Mouse (Mus musculus) neutrophil, adult 5-6 weeks (primary cell): Measurements from ENCODE around the gene Ttc6. TPM values are rescaled to one million over a fixed set of nuclear protein-coding genes. Genes with fewer than 3 reads are reported as not detected.

Experiments
- ATAC-seq: fragments of 151-379, 151-347 bp; 2 replicates; pipeline ENCODE4 v1.8.0; 2017; ENCODE audit warnings: mild to moderate bottlenecking, moderate TSS enrichment; ENCODE audit not compliant: insufficient number of reproducible peaks, poor library complexity, low FRiP score, severe bottlenecking; ENCODE audit errors: extremely low read depth
- total RNA-seq: library from RNA; stranded (forward); fragments of 200-1000 nt; gene quantifications from 2 replicates; pipeline ENCODE4 v1.2.3, GENCODE M21; 2017

Gene Ttc6
- total RNA-seq, 1 experiment from 2014 or later, result not detected

DNA sequence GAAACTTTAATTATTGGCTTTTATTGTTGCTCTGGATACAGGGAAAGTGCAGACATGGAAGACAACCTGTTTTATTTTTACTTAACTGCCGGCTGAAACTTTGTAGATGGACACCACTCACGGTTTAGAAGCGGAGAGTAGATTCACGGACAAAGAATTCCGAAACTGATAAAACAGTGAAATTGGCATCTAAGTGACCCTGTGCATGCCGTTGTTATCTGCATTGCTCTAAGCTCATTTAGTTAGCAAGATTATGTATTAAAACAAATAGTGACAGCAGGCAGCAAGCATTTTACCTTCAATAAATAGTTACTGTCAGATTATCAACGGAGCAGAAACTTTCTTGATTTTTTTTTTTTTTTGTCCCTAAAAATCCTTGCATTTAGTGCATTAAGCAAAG is 59.4 kb downstream of the Ttc6 start:
- ATAC-seq, result no peak

DNA sequence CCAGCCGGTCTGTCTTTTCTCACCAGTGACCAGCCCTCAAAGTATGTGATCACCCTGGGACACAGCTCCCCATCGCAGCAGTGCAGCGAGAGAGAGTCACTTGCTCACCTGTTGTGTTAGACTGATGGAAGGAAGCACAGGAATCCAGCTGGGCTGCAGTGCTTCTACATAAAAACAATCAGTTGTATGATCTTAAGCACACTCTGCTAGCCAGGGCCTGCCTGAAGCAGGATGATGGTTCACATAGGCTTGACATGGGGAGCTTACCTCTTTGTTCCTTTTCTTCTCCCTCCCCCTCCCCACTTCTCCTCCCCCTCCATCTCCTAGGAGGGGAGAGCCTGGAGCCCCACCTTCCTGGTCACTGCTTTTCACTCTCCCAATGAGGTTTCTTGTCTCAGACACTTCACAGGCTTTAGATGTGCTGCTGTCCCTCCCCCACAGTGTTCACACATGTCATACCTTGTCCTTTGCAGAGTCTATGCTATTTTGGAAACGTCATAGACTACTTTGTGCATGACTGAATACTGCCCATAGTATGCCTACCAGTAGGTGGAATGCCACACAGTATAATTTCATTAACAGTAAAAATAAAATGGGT is 60.2 kb downstream of the Ttc6 start:
- ATAC-seq, result no peak

- ATAC-seq, result no peak
These were observed 86.1 kb downstream of the Ttc6 start for GRCm38 (mm10) chr12:57650011-57650410.

- no peak for ATAC-seq
These were observed 86.8 kb downstream of the Ttc6 start for GRCm38 (mm10) chr12:57650677-57651076.

DNA sequence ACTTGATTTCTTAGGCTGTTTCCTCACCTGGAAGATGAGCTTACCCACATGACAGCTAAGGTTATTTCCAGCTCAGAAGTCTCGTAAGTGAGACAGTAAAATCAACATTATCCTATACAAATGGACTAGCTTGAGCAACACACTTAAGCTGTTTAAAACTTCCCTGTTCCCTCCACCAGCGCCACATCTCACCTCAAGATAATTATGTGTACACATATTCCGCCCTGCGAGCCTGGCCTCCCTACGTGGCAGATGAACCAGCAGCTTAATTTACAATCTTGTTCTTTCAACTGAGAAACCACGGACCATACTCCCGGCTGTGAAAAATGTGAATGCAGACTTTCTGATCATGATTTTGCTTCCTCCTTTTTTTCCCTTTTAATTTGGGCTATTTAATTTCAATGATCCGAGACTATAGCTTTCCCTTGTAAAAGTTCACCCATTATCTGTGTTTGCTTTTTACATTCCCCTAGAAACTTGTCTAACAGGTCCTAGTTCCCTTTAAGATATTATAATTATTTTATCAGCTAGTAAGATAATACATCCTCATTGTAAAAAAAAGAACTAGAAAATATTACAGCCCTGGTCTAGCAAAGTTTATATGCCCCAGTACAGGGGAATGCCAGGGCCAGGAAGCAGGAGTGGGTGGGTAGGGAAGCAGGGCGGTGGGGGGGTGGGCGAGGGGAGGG is 99.2 kb downstream of the Ttc6 start:
- ATAC-seq, result no peak

DNA sequence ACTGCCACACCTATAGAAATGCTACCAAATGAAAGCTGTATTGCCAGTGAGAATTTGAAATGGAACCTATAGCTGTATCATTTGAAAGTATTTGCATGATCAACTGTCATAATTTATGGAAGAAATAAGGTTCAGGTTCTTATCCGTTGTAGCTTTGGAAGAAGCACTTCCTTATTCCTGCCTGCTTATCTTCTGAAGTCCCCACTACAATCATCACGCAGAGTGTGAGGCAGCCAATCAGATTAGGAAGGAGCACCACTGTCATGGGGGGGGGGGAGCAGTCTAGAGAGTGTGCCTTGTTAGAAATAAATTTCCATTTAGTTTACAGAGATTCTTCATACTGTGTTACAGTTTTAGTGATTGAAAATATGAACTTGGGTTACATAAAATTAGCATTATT is 108.5 kb downstream of the Ttc6 start:
- no peak for ATAC-seq

- ATAC-seq, result no peak
These were observed 121.1 kb downstream of the Ttc6 start for GRCm38 (mm10) chr12:57684967-57685423.

- no peak for ATAC-seq
These were observed 146.1 kb downstream of the Ttc6 start for GRCm38 (mm10) chr12:57709966-57710365.

GRCm38 (mm10) chr12:57764720-57765119 is 200.8 kb downstream of the Ttc6 start:
- ATAC-seq, result no peak

DNA sequence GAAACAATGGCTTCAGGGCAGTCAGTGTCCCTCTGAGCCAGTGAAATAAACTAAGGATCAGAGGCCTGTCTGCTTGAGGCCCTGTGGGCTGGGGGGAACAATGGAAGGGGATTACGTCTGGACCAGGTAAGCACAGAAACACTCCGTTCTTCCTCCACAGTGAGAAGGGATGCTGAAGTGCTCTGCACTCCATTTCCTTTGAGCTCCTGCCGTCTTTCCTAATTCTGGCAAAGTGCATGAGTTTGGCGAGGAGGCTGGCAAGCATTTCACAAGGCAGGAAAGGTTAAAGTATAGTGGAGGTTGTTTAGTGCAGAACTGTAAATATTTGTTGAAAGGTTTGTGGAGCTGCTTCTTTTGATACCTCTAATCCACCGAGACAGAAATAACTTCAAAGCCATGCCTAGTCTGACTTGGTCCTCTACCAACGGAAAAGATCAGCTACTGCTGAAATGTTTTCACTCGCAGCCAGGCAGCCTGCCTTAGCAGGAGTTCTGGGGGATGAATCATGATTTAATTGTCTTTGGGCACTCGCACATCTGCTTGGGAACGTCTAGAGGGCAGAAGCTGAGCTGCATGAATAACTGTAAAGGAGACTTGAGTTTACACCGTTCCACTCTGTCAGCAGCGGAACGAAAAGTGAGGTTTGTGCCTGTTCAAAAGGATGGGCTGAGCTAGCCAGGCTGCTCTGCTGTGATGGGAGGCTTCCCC is 212.5 kb downstream of the Ttc6 start:
- no peak for ATAC-seq

DNA sequence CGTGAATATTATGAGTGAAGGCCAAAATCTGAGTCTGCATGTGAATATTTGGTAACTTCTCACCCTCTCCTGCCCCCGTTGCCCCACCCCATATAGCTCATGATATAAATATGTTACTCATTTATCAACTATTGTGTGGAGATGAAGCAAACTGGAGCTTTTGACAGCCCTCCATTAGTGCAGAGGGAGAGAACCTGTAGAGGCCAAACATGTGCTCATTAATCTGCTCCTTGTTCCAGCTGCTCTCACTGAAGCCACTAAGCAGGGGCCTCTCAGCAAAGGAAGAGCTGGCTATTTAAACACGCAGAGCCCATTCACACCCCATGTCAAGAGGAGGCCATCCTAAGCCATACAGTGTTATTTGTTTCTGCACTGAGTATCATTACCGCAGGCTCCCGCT is 218.0 kb downstream of the Ttc6 start:
- no peak for ATAC-seq

GRCm38 (mm10) chr12:57787471-57787870 is 223.6 kb downstream of the Ttc6 start:
- no peak for ATAC-seq

Other genes with a start within 250 kb of the Ttc6 start
- not detected in 2 replicates for gene Foxa1, start 17.2 kb upstream of the Ttc6 start, total RNA-seq